Mouse (Mus musculus): ENCODE results near the gene Gm21117.
"Not testable (repeated sequence)": the region's sequence is repeated elsewhere in the genome, so short reads cannot be mapped to it uniquely, and the experiment has no call there.

Gm21117 gene

GRCm38 (mm10) chrY:51124920-51125319 lies at the start of gene Gm21117:
TSS of gene Gm21117 (plus strand) at chrY:51125220.
- not testable (repeated sequence) for DNase-seq (ENCODE audit: low read depth)
